Mouse (Mus musculus): ENCODE measurements around the gene Dhx32. TPM values are rescaled to one million over a fixed set of nuclear protein-coding genes. Genes with fewer than 3 reads are reported as not detected.
A peak's percentile ranks its signal among the peaks of the same experiment; 100 is the strongest.

Dhx32 gene
- polyA plus RNA-seq, 1 experiment = 28.1 TPM

- TF ChIP-seq POLR2A (IDR thresholded peaks at IDR 0.05; ENCODE audit: extremely low read depth, insufficient read depth, low read length) (no peak), CTCF (IDR thresholded peaks at IDR 0.05; ENCODE audit: extremely low read depth, insufficient read depth, low read length) (no peak)
- H3K4me3 ChIP-seq (ENCODE audit: insufficient read depth, low read length) = no peak overlapping the region
- no peak overlapping the region for H3K27ac ChIP-seq (ENCODE audit: insufficient read depth, low read length)
- peaks cover 2% of the 10 kb centered on the region for H3K4me1 ChIP-seq (ENCODE audit: control insufficient read depth, insufficient read depth, low read length)
Measured at GRCm38 (mm10) chr7:133794720-133795119, 12.2 kb upstream of the Dhx32 start.

GRCm38 (mm10) chr7:133793248-133794131 lies 11.0 kb upstream of the Dhx32 start:
- Histone ChIP-seq H3K4me1 (ENCODE audit: control insufficient read depth, insufficient read depth, low read length) (peaks cover 2% of the 10 kb centered on the region), H3K4me3 (ENCODE audit: insufficient read depth, low read length) (no peak overlapping the region), H3K27ac (ENCODE audit: insufficient read depth, low read length) (no peak overlapping the region)
- TF ChIP-seq POLR2A (IDR thresholded peaks at IDR 0.05; ENCODE audit: extremely low read depth, insufficient read depth, low read length) (no peak), CTCF (IDR thresholded peaks at IDR 0.05; ENCODE audit: extremely low read depth, insufficient read depth, low read length) (no peak)

- H3K4me3 ChIP-seq (ENCODE audit: insufficient read depth, low read length) = no peak overlapping the region
- peaks cover 2% of the 10 kb centered on the region for H3K4me1 ChIP-seq (ENCODE audit: control insufficient read depth, insufficient read depth, low read length)
- TF ChIP-seq CTCF (IDR thresholded peaks at IDR 0.05; ENCODE audit: extremely low read depth, insufficient read depth, low read length) = no peak
- no peak for TF ChIP-seq POLR2A (IDR thresholded peaks at IDR 0.05; ENCODE audit: extremely low read depth, insufficient read depth, low read length)
- H3K27ac ChIP-seq (ENCODE audit: insufficient read depth, low read length) = no peak overlapping the region
Measured at GRCm38 (mm10) chr7:133792771-133793170, 10.2 kb upstream of the Dhx32 start.

GRCm38 (mm10) chr7:133790608-133791229 lies 8.2 kb upstream of the Dhx32 start:
- TF ChIP-seq CTCF (IDR thresholded peaks at IDR 0.05; ENCODE audit: extremely low read depth, insufficient read depth, low read length) (no peak), POLR2A (IDR thresholded peaks at IDR 0.05; ENCODE audit: extremely low read depth, insufficient read depth, low read length) (no peak)
- Histone ChIP-seq H3K4me3 (ENCODE audit: insufficient read depth, low read length) (no peak overlapping the region), H3K27ac (ENCODE audit: insufficient read depth, low read length) (no peak overlapping the region), H3K4me1 (ENCODE audit: control insufficient read depth, insufficient read depth, low read length) (peaks cover 2% of the 10 kb centered on the region)

GRCm38 (mm10) chr7:133790171-133790570 lies 7.6 kb upstream of the Dhx32 start:
- Histone ChIP-seq H3K4me1 (ENCODE audit: control insufficient read depth, insufficient read depth, low read length) (peaks cover 2% of the 10 kb centered on the region), H3K4me3 (ENCODE audit: insufficient read depth, low read length) (no peak overlapping the region), H3K27ac (ENCODE audit: insufficient read depth, low read length) (no peak overlapping the region)
- TF ChIP-seq POLR2A (IDR thresholded peaks at IDR 0.05; ENCODE audit: extremely low read depth, insufficient read depth, low read length) (no peak), CTCF (IDR thresholded peaks at IDR 0.05; ENCODE audit: extremely low read depth, insufficient read depth, low read length) (no peak)

GRCm38 (mm10) chr7:133788147-133788546 lies 5.6 kb upstream of the Dhx32 start:
- no peak for TF ChIP-seq POLR2A (IDR thresholded peaks at IDR 0.05; ENCODE audit: extremely low read depth, insufficient read depth, low read length)
- TF ChIP-seq CTCF (IDR thresholded peaks at IDR 0.05; ENCODE audit: extremely low read depth, insufficient read depth, low read length) = no peak
- H3K27ac ChIP-seq (ENCODE audit: insufficient read depth, low read length) = no peak overlapping the region
- H3K4me3 ChIP-seq (ENCODE audit: insufficient read depth, low read length) = no peak overlapping the region
- H3K4me1 ChIP-seq (ENCODE audit: control insufficient read depth, insufficient read depth, low read length) = no peaks in the 10 kb centered on the region

- H3K27ac ChIP-seq (ENCODE audit: insufficient read depth, low read length) = no peak overlapping the region
- no peak overlapping the region for H3K4me3 ChIP-seq (ENCODE audit: insufficient read depth, low read length)
- H3K4me1 ChIP-seq (ENCODE audit: control insufficient read depth, insufficient read depth, low read length) = no peaks in the 10 kb centered on the region
- TF ChIP-seq POLR2A (IDR thresholded peaks at IDR 0.05; ENCODE audit: extremely low read depth, insufficient read depth, low read length) (no peak), CTCF (IDR thresholded peaks at IDR 0.05; ENCODE audit: extremely low read depth, insufficient read depth, low read length) (no peak)
Measured at GRCm38 (mm10) chr7:133787571-133787970, 5.0 kb upstream of the Dhx32 start.

GRCm38 (mm10) chr7:133781991-133782390 lies 535 bp downstream of the Dhx32 start:
- TF ChIP-seq POLR2A (IDR thresholded peaks at IDR 0.05; ENCODE audit: extremely low read depth, insufficient read depth, low read length) (no peak), CTCF (IDR thresholded peaks at IDR 0.05; ENCODE audit: extremely low read depth, insufficient read depth, low read length) (no peak)
- no peaks in the 10 kb centered on the region for H3K4me1 ChIP-seq (ENCODE audit: control insufficient read depth, insufficient read depth, low read length)
- H3K4me3 ChIP-seq (ENCODE audit: insufficient read depth, low read length) = no peak overlapping the region
- H3K27ac ChIP-seq (ENCODE audit: insufficient read depth, low read length) = no peak overlapping the region

- no peak overlapping the region for H3K27ac ChIP-seq (ENCODE audit: insufficient read depth, low read length)
Measured at GRCm38 (mm10) chr7:133781583-133781982, 943 bp downstream of the Dhx32 start.

GRCm38 (mm10) chr7:133776626-133776996 lies 5.9 kb downstream of the Dhx32 start, which contains the start of gene Fank1:
Fank1 (plus strand) TSS chr7:133776861.
- TF ChIP-seq CTCF (IDR thresholded peaks at IDR 0.05; ENCODE audit: extremely low read depth, insufficient read depth, low read length) = no peak
- peak; percentile 33; the same call in 1 of the 2 replicates for TF ChIP-seq POLR2A (IDR thresholded peaks at IDR 0.05; ENCODE audit: extremely low read depth, insufficient read depth, low read length)
- Histone ChIP-seq H3K4me1 (ENCODE audit: control insufficient read depth, insufficient read depth, low read length) (peaks cover 6% of the 10 kb centered on the region), H3K4me3 (ENCODE audit: insufficient read depth, low read length) (peak within 1 kb of the TSS; percentile 85), H3K27ac (ENCODE audit: insufficient read depth, low read length) (peak within 1 kb of the TSS; percentile 52; the same call in 1 of the 2 replicates)

More at GRCm38 (mm10) chr7:133781583-133781982, 943 bp downstream of the Dhx32 start:
- no peaks in the 10 kb centered on the region for H3K4me1 ChIP-seq (ENCODE audit: control insufficient read depth, insufficient read depth, low read length)
- H3K4me3 ChIP-seq (ENCODE audit: insufficient read depth, low read length) = no peak overlapping the region
- TF ChIP-seq CTCF (IDR thresholded peaks at IDR 0.05; ENCODE audit: extremely low read depth, insufficient read depth, low read length) = no peak
- no peak for TF ChIP-seq POLR2A (IDR thresholded peaks at IDR 0.05; ENCODE audit: extremely low read depth, insufficient read depth, low read length)
